Mouse (Mus musculus): ENCODE data around the gene Ttc30b. TPM values are rescaled to one million over a fixed set of nuclear protein-coding genes. Genes with fewer than 3 reads are reported as not detected.
"Not testable (repeated sequence)": the region's sequence is repeated elsewhere in the genome, so short reads cannot be mapped to it uniquely, and the experiment has no call there.

The Ttc30b gene
- total and polyA plus RNA-seq, 2 experiments from 2014 or later: 18.7 to 30.8 TPM

- H3K36me3 ChIP-seq (ENCODE audit: insufficient read depth, low read length); H3K4me2 ChIP-seq (ENCODE audit: low read depth, low read length, poor library complexity, severe bottlenecking); H3K4me3 ChIP-seq (ENCODE audit: low read depth, low read length); H3K9ac ChIP-seq (replicated peaks; ENCODE audit: low read length, poor library complexity, severe bottlenecking); H3K27ac ChIP-seq (ENCODE audit: low read depth, low read length); H3K4me1 ChIP-seq (ENCODE audit: insufficient read depth, low read length); H3K9me3 ChIP-seq (ENCODE audit: low read length); H3K27me3 ChIP-seq (ENCODE audit: insufficient read depth, low read length); ATAC-seq (ENCODE audit: low FRiP score): not testable (repeated sequence)
- peak; percentile 68 for DNase-seq (ENCODE audit: low spot score)
- WGBS: 27% methylated on average over 15 of the region's 24 CpGs
These were observed 39.5 kb upstream of the Ttc30b start, which contains the start of gene Ttc30a2 for GRCm38 (mm10) chr2:75977752-75978368. Gene Ttc30a2, minus strand, starts transcription at chr2:75978170.

DNA sequence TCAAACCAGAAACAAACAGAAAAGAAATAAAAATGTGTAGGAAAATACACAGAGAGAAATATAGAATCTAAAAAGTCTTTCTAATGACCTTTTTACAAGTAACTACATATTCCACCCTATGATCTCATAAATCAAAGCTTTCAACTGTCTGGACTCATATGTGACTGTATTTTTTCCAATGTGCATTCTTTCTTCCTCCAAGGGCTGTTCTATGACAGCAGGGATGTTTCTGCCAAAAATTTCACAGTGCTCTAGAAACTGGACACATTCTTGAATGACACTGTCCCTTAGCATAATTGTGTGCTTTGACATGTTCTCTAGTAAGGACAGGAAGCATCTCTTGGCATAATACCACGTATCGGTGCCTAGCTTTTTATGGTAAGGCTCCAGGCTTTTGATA, 37.7 kb upstream of the Ttc30b start:
- H3K4me2 ChIP-seq (ENCODE audit: low read depth, low read length, poor library complexity, severe bottlenecking); DNase-seq (ENCODE audit: low spot score); H3K4me1 ChIP-seq (ENCODE audit: insufficient read depth, low read length); H3K9me3 ChIP-seq (ENCODE audit: low read length); H3K27ac ChIP-seq (ENCODE audit: low read depth, low read length); H3K9ac ChIP-seq (replicated peaks; ENCODE audit: low read length, poor library complexity, severe bottlenecking); H3K4me3 ChIP-seq (ENCODE audit: low read depth, low read length); H3K27me3 ChIP-seq (ENCODE audit: insufficient read depth, low read length); ATAC-seq (ENCODE audit: low FRiP score); H3K36me3 ChIP-seq (ENCODE audit: insufficient read depth, low read length): not testable (repeated sequence)
- 87% methylated on average over 2 of the region's 2 CpGs for WGBS

- ATAC-seq (ENCODE audit: low FRiP score): no peak
These were observed 35.7 kb upstream of the Ttc30b start for GRCm38 (mm10) chr2:75974131-75974530.

GRCm38 (mm10) chr2:75964972-75965371, 26.6 kb upstream of the Ttc30b start:
- peak; percentile 63; the same call in 1 of the 2 replicates for ATAC-seq (ENCODE audit: low FRiP score)
- 22% methylated on average over 5 of the region's 5 CpGs for WGBS
- Histone ChIP-seq H3K27ac (ENCODE audit: low read depth, low read length) (no peak overlapping the region), H3K9me3 (ENCODE audit: low read length) (no peaks in the 10 kb centered on the region), H3K27me3 (ENCODE audit: insufficient read depth, low read length) (no peaks in the 10 kb centered on the region), H3K36me3 (ENCODE audit: insufficient read depth, low read length) (no peaks in the 10 kb centered on the region), H3K4me2 (ENCODE audit: low read depth, low read length, poor library complexity, severe bottlenecking) (peak overlapping the region; percentile 47), H3K4me3 (ENCODE audit: low read depth, low read length) (peak overlapping the region; percentile 16; the same call in 1 of the 2 replicates), H3K9ac (replicated peaks; ENCODE audit: low read length, poor library complexity, severe bottlenecking) (no peak overlapping the region), H3K4me1 (ENCODE audit: insufficient read depth, low read length) (no peaks in the 10 kb centered on the region; the same call in 1 of the 2 replicates)
- peak; percentile 77 for TF ChIP-seq CTCF (IDR thresholded peaks at IDR 0.05)
- peak; percentile 89 for DNase-seq (ENCODE audit: low spot score)

More at GRCm38 (mm10) chr2:75974131-75974530, 35.7 kb upstream of the Ttc30b start:
- Histone ChIP-seq H3K4me2 (ENCODE audit: low read depth, low read length, poor library complexity, severe bottlenecking) (no peak overlapping the region), H3K27me3 (ENCODE audit: insufficient read depth, low read length) (no peaks in the 10 kb centered on the region), H3K27ac (ENCODE audit: low read depth, low read length) (no peak overlapping the region), H3K4me1 (ENCODE audit: insufficient read depth, low read length) (no peaks in the 10 kb centered on the region), H3K9me3 (ENCODE audit: low read length) (no peaks in the 10 kb centered on the region), H3K36me3 (ENCODE audit: insufficient read depth, low read length) (no peaks in the 10 kb centered on the region), H3K9ac (replicated peaks; ENCODE audit: low read length, poor library complexity, severe bottlenecking) (no peak overlapping the region), H3K4me3 (ENCODE audit: low read depth, low read length) (no peak overlapping the region)
- 77% methylated on average over 9 of the region's 9 CpGs for WGBS
- TF ChIP-seq CTCF (IDR thresholded peaks at IDR 0.05): no peak
- no peak for DNase-seq (ENCODE audit: low spot score)

GRCm38 (mm10) chr2:75964512-75964911, 26.1 kb upstream of the Ttc30b start:
- DNase-seq (ENCODE audit: low spot score): peak; percentile 76
- H3K4me2 ChIP-seq (ENCODE audit: low read depth, low read length, poor library complexity, severe bottlenecking): peak overlapping the region; percentile 47
- peak; percentile 66 for TF ChIP-seq CTCF (IDR thresholded peaks at IDR 0.05)
- H3K9me3 ChIP-seq (ENCODE audit: low read length): no peaks in the 10 kb centered on the region
- WGBS: 11% methylated on average over 14 of the region's 14 CpGs
- H3K27me3 ChIP-seq (ENCODE audit: insufficient read depth, low read length): no peaks in the 10 kb centered on the region
- ATAC-seq (ENCODE audit: low FRiP score): peak; percentile 52; the same call in 1 of the 2 replicates
- no peak overlapping the region for H3K27ac ChIP-seq (ENCODE audit: low read depth, low read length)
- no peaks in the 10 kb centered on the region for H3K36me3 ChIP-seq (ENCODE audit: insufficient read depth, low read length)
- peak overlapping the region; percentile 16 for H3K4me3 ChIP-seq (ENCODE audit: low read depth, low read length)
- H3K4me1 ChIP-seq (ENCODE audit: insufficient read depth, low read length): no peaks in the 10 kb centered on the region; the same call in 1 of the 2 replicates
- 0 out of 2 replicates have a peak overlapping the region, but pooled peaks have one; percentile 19 for H3K9ac ChIP-seq (replicated peaks; ENCODE audit: low read length, poor library complexity, severe bottlenecking)

DNA sequence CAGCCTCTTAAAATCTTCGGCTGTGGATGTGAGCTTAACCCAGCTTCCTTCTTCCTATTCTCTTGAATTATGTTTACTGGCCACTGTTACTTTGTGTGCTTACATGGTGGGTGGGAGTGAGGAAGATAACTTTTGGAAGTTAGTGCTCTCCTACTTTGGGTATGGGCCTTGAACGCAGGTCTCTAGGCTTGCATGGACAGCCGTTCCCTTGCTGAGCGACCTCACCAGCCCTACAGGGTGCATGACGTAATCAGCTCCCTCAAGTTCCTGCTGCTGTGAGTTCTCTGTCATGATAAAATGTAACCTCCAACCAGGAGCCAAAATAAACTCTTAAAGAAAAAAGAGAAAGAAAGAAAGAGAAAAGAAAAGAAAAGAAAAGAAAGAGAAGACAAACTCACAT, 25.7 kb upstream of the Ttc30b start:
- peak overlapping the region; percentile 47 for H3K4me2 ChIP-seq (ENCODE audit: low read depth, low read length, poor library complexity, severe bottlenecking)
- no peaks in the 10 kb centered on the region for H3K27me3 ChIP-seq (ENCODE audit: insufficient read depth, low read length)
- H3K36me3 ChIP-seq (ENCODE audit: insufficient read depth, low read length): no peaks in the 10 kb centered on the region
- H3K4me1 ChIP-seq (ENCODE audit: insufficient read depth, low read length): no peaks in the 10 kb centered on the region; the same call in 1 of the 2 replicates
- DNase-seq (ENCODE audit: low spot score) (no peak), ATAC-seq (ENCODE audit: low FRiP score) (no peak)
- H3K9me3 ChIP-seq (ENCODE audit: low read length): no peaks in the 10 kb centered on the region
- WGBS: 67% methylated on average over 5 of the region's 5 CpGs
- TF ChIP-seq CTCF (IDR thresholded peaks at IDR 0.05): no peak
- no peak overlapping the region for H3K9ac ChIP-seq (replicated peaks; ENCODE audit: low read length, poor library complexity, severe bottlenecking)
- no peak overlapping the region for H3K27ac ChIP-seq (ENCODE audit: low read depth, low read length)
- peak overlapping the region; percentile 16; the same call in 1 of the 2 replicates for H3K4me3 ChIP-seq (ENCODE audit: low read depth, low read length)
